ENCODE assay signal across 8 mouse cellular contexts in genomic region chrX:143058829-143059228, GRCm38 (mm10). TPM values are rescaled to one million over a fixed set of nuclear protein-coding genes. Genes with fewer than 3 reads are reported as not detected.
DNase-seq lines count a peak whose midpoint lies in the region; ATAC-seq and TF ChIP-seq lines count a peak whose summit lies in the region.

No protein-coding gene starts in this region.

- H3K4me1 ChIP-seq in bone marrow, adult 2 months (ENCODE audit: control insufficient read depth, insufficient read depth, low read length): no peaks in the 10 kb centered on the region; the same call in 1 of the 2 replicates
- H3K4me1 ChIP-seq in embryonic facial prominence, embryonic 15.5 days: peaks cover 10% of the 10 kb centered on the region; the same call in 1 of the 2 replicates
- 0 out of 2 replicates have a peak, but pooled peaks cover 2% of the 10 kb centered on the region for H3K4me1 ChIP-seq in heart, embryonic 12.5 days (replicated peaks)
- 0 out of 2 replicates have a peak, but pooled peaks cover 3% of the 10 kb centered on the region for H3K4me1 ChIP-seq in kidney, embryonic 16.5 days (ENCODE audit: insufficient read depth, low read length)
- H3K4me1 ChIP-seq in liver, embryonic 11.5 days (replicated peaks; ENCODE audit: control insufficient read depth, insufficient read depth, low read length): no peaks in the 10 kb centered on the region

- no peak overlapping the region for H3K4me3 ChIP-seq in bone marrow, adult 2 months (replicated peaks; ENCODE audit: control insufficient read depth, low read depth, low read length)
- peak overlapping the region; percentile 17; the same call in 1 of the 2 replicates for H3K4me3 ChIP-seq in embryonic facial prominence, embryonic 15.5 days (replicated peaks)
- H3K4me3 ChIP-seq in heart, embryonic 12.5 days: peak overlapping the region; percentile 29; the same call in 1 of the 2 replicates
- peak overlapping the region; percentile 18; the same call in 1 of the 2 replicates for H3K4me3 ChIP-seq in kidney, embryonic 16.5 days (ENCODE audit: low read length)
- H3K4me3 ChIP-seq in liver, embryonic 11.5 days (ENCODE audit: low read depth, low read length): no peak overlapping the region

- peak; percentile 71 to 76 for DNase-seq in B cell, adult 2 months
- peak; percentile 61 for DNase-seq in liver, embryonic 11.5 days (ENCODE audit: low spot score)
- peak; percentile 62 for DNase-seq in naive thymus-derived CD4-positive, alpha-beta T cell, adult 2 months (ENCODE audit: low read depth)
- peak; percentile 46 to 89 for DNase-seq in spleen, postnatal 4 days (ENCODE audit: low spot score in 2 of 2)

- H3K9ac ChIP-seq in embryonic facial prominence, embryonic 15.5 days: no peak overlapping the region
- no peak overlapping the region for H3K9ac ChIP-seq in heart, embryonic 12.5 days
- no peak overlapping the region for H3K9ac ChIP-seq in kidney, embryonic 16.5 days (replicated peaks; ENCODE audit: low read length)
- H3K9ac ChIP-seq in liver, embryonic 11.5 days (ENCODE audit: low read depth, low read length): no peak overlapping the region

- peak; percentile 47; the same call in 1 of the 2 replicates for ATAC-seq in embryonic facial prominence, embryonic 15.5 days (ENCODE audit: insufficient number of reproducible peaks, low FRiP score, low TSS enrichment, low read depth)
- ATAC-seq in heart, embryonic 12.5 days (ENCODE audit: insufficient number of reproducible peaks, low FRiP score): no peak
- peak; percentile 78 for ATAC-seq in kidney, embryonic 16.5 days (ENCODE audit: low FRiP score, low TSS enrichment)
- ATAC-seq in liver, embryonic 11.5 days (replicated peaks; ENCODE audit: low FRiP score): no peak; the same call in 1 of the 2 replicates

- H3K27ac ChIP-seq in bone marrow, adult 2 months (ENCODE audit: control insufficient read depth, insufficient read depth, low read depth, low read length, poor library complexity): no peak overlapping the region
- no peak overlapping the region for H3K27ac ChIP-seq in embryonic facial prominence, embryonic 15.5 days (replicated peaks)
- H3K27ac ChIP-seq in heart, embryonic 12.5 days (ENCODE audit: poor library complexity, severe bottlenecking): no peak overlapping the region
- no peak overlapping the region for H3K27ac ChIP-seq in kidney, embryonic 16.5 days (ENCODE audit: low read length)
- H3K27ac ChIP-seq in liver, embryonic 11.5 days (ENCODE audit: low read depth, low read length): no peak overlapping the region

- no peaks in the 10 kb centered on the region for H3K36me3 ChIP-seq in embryonic facial prominence, embryonic 15.5 days
- H3K36me3 ChIP-seq in heart, embryonic 12.5 days: no peaks in the 10 kb centered on the region
- no peaks in the 10 kb centered on the region for H3K36me3 ChIP-seq in kidney, embryonic 16.5 days (ENCODE audit: insufficient read depth, low read length)
- H3K36me3 ChIP-seq in liver, embryonic 11.5 days (ENCODE audit: control insufficient read depth, insufficient read depth, low read length): no peaks in the 10 kb centered on the region

- no peak for TF ChIP-seq POLR2A in bone marrow, adult 2 months (IDR thresholded peaks at IDR 0.05; ENCODE audit: borderline replicate concordance, control insufficient read depth, low read depth, low read length)

- H3K27me3 ChIP-seq in embryonic facial prominence, embryonic 15.5 days: peaks cover 4% of the 10 kb centered on the region; the same call in 1 of the 2 replicates
- H3K27me3 ChIP-seq in heart, embryonic 12.5 days (replicated peaks): peaks cover 9% of the 10 kb centered on the region; the same call in 1 of the 2 replicates
- peaks cover 27% of the 10 kb centered on the region; the same call in 1 of the 2 replicates for H3K27me3 ChIP-seq in kidney, embryonic 16.5 days (ENCODE audit: insufficient read depth, low read length)
- H3K27me3 ChIP-seq in liver, embryonic 11.5 days (replicated peaks; ENCODE audit: control insufficient read depth, insufficient read depth, low read length): peaks cover 12% of the 10 kb centered on the region

- WGBS in bone marrow, adult 2 months: 8% methylated on average over 12 of the region's 12 CpGs
- WGBS in embryonic facial prominence, embryonic 15.5 days: 16% methylated on average over 12 of the region's 12 CpGs
- 11% methylated on average over 12 of the region's 12 CpGs for WGBS in heart, embryonic 12.5 days
- WGBS in kidney, embryonic 16.5 days: 12% methylated on average over 12 of the region's 12 CpGs
- 15% methylated on average over 12 of the region's 12 CpGs for WGBS in liver, embryonic 11.5 days

- TF ChIP-seq CTCF in bone marrow, adult 2 months (IDR thresholded peaks at IDR 0.05; ENCODE audit: control insufficient read depth, insufficient read depth, low read length): peak; percentile 84

- H3K4me2 ChIP-seq in embryonic facial prominence, embryonic 15.5 days (replicated peaks): peak overlapping the region; percentile 44
- peak overlapping the region; percentile 65 for H3K4me2 ChIP-seq in heart, embryonic 12.5 days
- peak overlapping the region; percentile 49 for H3K4me2 ChIP-seq in kidney, embryonic 16.5 days (replicated peaks; ENCODE audit: low read depth, low read length)
- peak overlapping the region; percentile 47 for H3K4me2 ChIP-seq in liver, embryonic 11.5 days

- no peaks in the 10 kb centered on the region for H3K9me3 ChIP-seq in embryonic facial prominence, embryonic 15.5 days (replicated peaks)
- H3K9me3 ChIP-seq in heart, embryonic 12.5 days (replicated peaks): no peaks in the 10 kb centered on the region
- H3K9me3 ChIP-seq in kidney, embryonic 16.5 days (ENCODE audit: low read length): no peaks in the 10 kb centered on the region
- H3K9me3 ChIP-seq in liver, embryonic 11.5 days (ENCODE audit: control insufficient read depth, low read length): no peaks in the 10 kb centered on the region

RNA-seq across cellular contexts. Expression of gene Rtl9, which starts 40.6 kb away (rescaled TPM):
- not detected in 2 replicates for polyA plus RNA-seq in bone marrow, adult 2 months (2011; ENCODE audit: insufficient read depth, insufficient read length, low replicate concordance, missing spikeins)
- polyA plus RNA-seq in embryonic facial prominence, embryonic 15.5 days (2015; fragmentation: Nextera tagmentation; extraction: Ambion mirVana): 1.8 and 2.1 TPM in 2 replicates
- polyA plus RNA-seq in heart, embryonic 12.5 days (2016; fragmentation: Nextera tagmentation; extraction: Ambion mirVana): 0.04 TPM in 2 replicates
- 0.06 and 0.09 TPM in 2 replicates for polyA plus RNA-seq in kidney, embryonic 16.5 days (2015; fragmentation: Nextera tagmentation; extraction: Ambion mirVana)
- 0.07 and 0.21 TPM in 2 replicates for polyA plus RNA-seq in liver, embryonic 11.5 days (2014; fragmentation: Nextera tagmentation; extraction: Ambion mirVana)

Comparison
In these comparisons a context has a peak if more than half of its experiments do, and no peak if none do; other contexts are left out.
1. H3K4me3 ChIP-seq: peak in embryonic facial prominence, embryonic 15.5 days (single experiment), heart, embryonic 12.5 days (single experiment) and kidney, embryonic 16.5 days (single experiment); none in bone marrow, adult 2 months (single experiment) and liver, embryonic 11.5 days (single experiment).
2. ATAC-seq: peak in embryonic facial prominence, embryonic 15.5 days (single experiment) and kidney, embryonic 16.5 days (single experiment); none in heart, embryonic 12.5 days (single experiment) and liver, embryonic 11.5 days (single experiment).
3. Peak in every context shown above with its lines, with median percentiles within 50 percentile points of each other: DNase-seq and H3K4me2 ChIP-seq.